Mouse (Mus musculus) hindbrain, embryonic 13.5 days (tissue): ENCODE data around the gene Lin28b. TPM values are rescaled to one million over a fixed set of nuclear protein-coding genes. Genes with fewer than 3 reads are reported as not detected.
A peak's percentile ranks its signal among the peaks of the same experiment; 100 is the strongest.
"Not testable (repeated sequence)": the region's sequence is repeated elsewhere in the genome, so short reads cannot be mapped to it uniquely, and the experiment has no call there.

Experiments
- ATAC-seq: fragments of 200-750 bp; cut with Nextera tagmentation; 2 replicates; pipeline ENCODE4 v1.8.0; 2017; ENCODE audit warnings: moderate TSS enrichment; ENCODE audit not compliant: low FRiP score
- H3K27ac ChIP-seq: fragments of 300-500 bp; sonication (generic); 2 replicates; pipeline ENCODE4 v1.5.1; 2015; ENCODE audit warnings: inconsistent platforms, mild to moderate bottlenecking, moderate library complexity
- H3K27me3 ChIP-seq: fragments of 300-500 bp; sonication (generic); 2 replicates; pipeline ENCODE4 v1.6.1; 2015; ENCODE audit warnings: mild to moderate bottlenecking, inconsistent platforms
- H3K36me3 ChIP-seq: fragments of 300-500 bp; sonication (generic); 2 replicates; pipeline ENCODE4 v1.6.1; 2015; ENCODE audit warnings: mild to moderate bottlenecking, inconsistent platforms
- H3K4me1 ChIP-seq: fragments of 300-500 bp; sonication (generic); replicated peaks from 2 replicates; pipeline ENCODE4 v1.6.1; 2015; ENCODE audit warnings: inconsistent platforms
- H3K4me2 ChIP-seq: fragments of 300-500 bp; sonication (generic); 2 replicates; pipeline ENCODE4 v1.6.1; 2015; ENCODE audit warnings: inconsistent platforms, mild to moderate bottlenecking, moderate library complexity
- H3K4me3 ChIP-seq: fragments of 300-500 bp; sonication (generic); 2 replicates; pipeline ENCODE4 v1.5.1; 2015; ENCODE audit warnings: mild to moderate bottlenecking, inconsistent platforms
- H3K9ac ChIP-seq: fragments of 300-500 bp; sonication (generic); 2 replicates; pipeline ENCODE4 v1.6.1; 2015; ENCODE audit warnings: mild to moderate bottlenecking, inconsistent platforms
- H3K9me3 ChIP-seq: fragments of 300-500 bp; sonication (generic); 2 replicates; pipeline ENCODE4 v1.6.1; 2016; ENCODE audit warnings: inconsistent platforms
- WGBS: fragments of 180-500 bp; shearing (Covaris S2); methylation state at CpG from one replicate; pipeline ENCODE4 v1.1.7; 2015; 5-methylcytosine and 5-hydroxymethylcytosine counted together
- polyA plus RNA-seq: library from polyadenylated mRNA; unstranded; fragments of >200 nt; fragmentation: Nextera tagmentation; extraction: Ambion mirVana; gene quantifications from 2 replicates; pipeline ENCODE4 v1.2.1, GENCODE M21; 2015

The Lin28b gene
- polyA plus RNA-seq, 1 experiment from 2014 or later: 10.0 TPM

GRCm38 (mm10) chr10:45398211-45398610 lies 88.0 kb downstream of the Lin28b start:
- H3K9me3 ChIP-seq: no peaks in the 10 kb centered on the region
- ATAC-seq: no peak
- H3K9ac ChIP-seq: no peak overlapping the region
- no peaks in the 10 kb centered on the region for H3K4me1 ChIP-seq
- H3K4me3 ChIP-seq: no peak overlapping the region
- 0 out of 2 replicates have a peak, but pooled peaks cover 3% of the 10 kb centered on the region for H3K36me3 ChIP-seq
- WGBS: 88% methylated on average over 1 of the region's 1 CpGs
- no peaks in the 10 kb centered on the region for H3K27me3 ChIP-seq
- no peak overlapping the region for H3K4me2 ChIP-seq
- no peak overlapping the region for H3K27ac ChIP-seq

GRCm38 (mm10) chr10:45382637-45382958 lies 103.6 kb downstream of the Lin28b start:
- Histone ChIP-seq H3K4me2 (no peak overlapping the region), H3K36me3 (peaks cover 4% of the 10 kb centered on the region; the same call in 1 of the 2 replicates), H3K4me1 (no peaks in the 10 kb centered on the region), H3K4me3 (no peak overlapping the region), H3K27me3 (no peaks in the 10 kb centered on the region), H3K9me3 (no peaks in the 10 kb centered on the region), H3K9ac (no peak overlapping the region), H3K27ac (no peak overlapping the region)
- WGBS: 60% methylated on average over 3 of the region's 3 CpGs
- ATAC-seq: no peak

- no peak overlapping the region for H3K9ac ChIP-seq
Measured at GRCm38 (mm10) chr10:45381937-45382636, 104.1 kb downstream of the Lin28b start.

GRCm38 (mm10) chr10:45378269-45378668 lies 107.9 kb downstream of the Lin28b start:
- no peak for ATAC-seq
- H3K9me3 ChIP-seq: no peaks in the 10 kb centered on the region
- no peak overlapping the region for H3K4me2 ChIP-seq
- no peaks in the 10 kb centered on the region for H3K4me1 ChIP-seq
- no peak overlapping the region for H3K9ac ChIP-seq
- H3K4me3 ChIP-seq: no peak overlapping the region
- H3K36me3 ChIP-seq: peaks cover 4% of the 10 kb centered on the region; the same call in 1 of the 2 replicates
- no peaks in the 10 kb centered on the region for H3K27me3 ChIP-seq
- 94% methylated on average over 3 of the region's 3 CpGs for WGBS
- no peak overlapping the region for H3K27ac ChIP-seq

More at GRCm38 (mm10) chr10:45381937-45382636, 104.1 kb downstream of the Lin28b start:
- no peak overlapping the region for H3K4me3 ChIP-seq
- H3K4me2 ChIP-seq: no peak overlapping the region
- no peaks in the 10 kb centered on the region for H3K9me3 ChIP-seq
- peaks cover 4% of the 10 kb centered on the region; the same call in 1 of the 2 replicates for H3K36me3 ChIP-seq
- H3K4me1 ChIP-seq: no peaks in the 10 kb centered on the region
- no peaks in the 10 kb centered on the region for H3K27me3 ChIP-seq
- ATAC-seq: 0 out of 2 replicates have a peak, but pooled peaks have one; percentile 57
- no peak overlapping the region for H3K27ac ChIP-seq

GRCm38 (mm10) chr10:45372994-45373692 lies 113.1 kb downstream of the Lin28b start:
- WGBS: 50% methylated on average over 4 of the region's 4 CpGs
- H3K9ac ChIP-seq: no peak overlapping the region
- no peak overlapping the region for H3K4me2 ChIP-seq
- no peak overlapping the region for H3K27ac ChIP-seq
- H3K4me3 ChIP-seq: no peak overlapping the region
- H3K36me3 ChIP-seq: no peaks in the 10 kb centered on the region
- H3K9me3 ChIP-seq: no peaks in the 10 kb centered on the region
- H3K4me1 ChIP-seq: no peaks in the 10 kb centered on the region
- ATAC-seq: peak; percentile 69
- H3K27me3 ChIP-seq: no peaks in the 10 kb centered on the region

GRCm38 (mm10) chr10:45370545-45370944 lies 115.7 kb downstream of the Lin28b start:
- Histone ChIP-seq H3K4me3 (no peak overlapping the region), H3K27me3 (no peaks in the 10 kb centered on the region), H3K9ac (no peak overlapping the region), H3K4me2 (no peak overlapping the region), H3K27ac (no peak overlapping the region), H3K9me3 (no peaks in the 10 kb centered on the region), H3K4me1 (no peaks in the 10 kb centered on the region), H3K36me3 (no peaks in the 10 kb centered on the region)
- no peak for ATAC-seq
- 82% methylated on average over 2 of the region's 2 CpGs for WGBS

- H3K9ac ChIP-seq: no peak overlapping the region
- no peak overlapping the region for H3K4me2 ChIP-seq
- H3K4me3 ChIP-seq: no peak overlapping the region
- H3K9me3 ChIP-seq: no peaks in the 10 kb centered on the region
- 91% methylated on average over 3 of the region's 3 CpGs for WGBS
- H3K27me3 ChIP-seq: no peaks in the 10 kb centered on the region
- H3K27ac ChIP-seq: no peak overlapping the region
- no peaks in the 10 kb centered on the region for H3K36me3 ChIP-seq
- no peak for ATAC-seq
- H3K4me1 ChIP-seq: no peaks in the 10 kb centered on the region
Measured at GRCm38 (mm10) chr10:45369639-45370038, 116.6 kb downstream of the Lin28b start.

GRCm38 (mm10) chr10:45366987-45367705 lies 119.0 kb downstream of the Lin28b start:
- H3K9me3 ChIP-seq: no peaks in the 10 kb centered on the region
- H3K4me1 ChIP-seq: peaks cover 7% of the 10 kb centered on the region; the same call in 1 of the 2 replicates
- H3K27me3 ChIP-seq: no peaks in the 10 kb centered on the region
- H3K4me3 ChIP-seq: no peak overlapping the region
- peak; percentile 29; the same call in 1 of the 2 replicates for ATAC-seq
- WGBS: 80% methylated on average over 17 of the region's 17 CpGs
- no peak overlapping the region for H3K9ac ChIP-seq
- no peak overlapping the region for H3K27ac ChIP-seq
- H3K36me3 ChIP-seq: no peaks in the 10 kb centered on the region
- no peak overlapping the region for H3K4me2 ChIP-seq

GRCm38 (mm10) chr10:45363396-45363795 lies 122.8 kb downstream of the Lin28b start:
- no peaks in the 10 kb centered on the region for H3K27me3 ChIP-seq
- H3K4me3 ChIP-seq: no peak overlapping the region
- H3K4me2 ChIP-seq: no peak overlapping the region
- peaks cover 7% of the 10 kb centered on the region; the same call in 1 of the 2 replicates for H3K4me1 ChIP-seq
- H3K9ac ChIP-seq: no peak overlapping the region
- no peak for ATAC-seq
- H3K27ac ChIP-seq: no peak overlapping the region
- WGBS: 50% methylated on average over 5 of the region's 5 CpGs
- H3K36me3 ChIP-seq: no peaks in the 10 kb centered on the region
- H3K9me3 ChIP-seq: no peaks in the 10 kb centered on the region

- H3K9ac ChIP-seq: no peak overlapping the region
- no peak overlapping the region for H3K4me3 ChIP-seq
- H3K4me1 ChIP-seq: no peaks in the 10 kb centered on the region
- H3K27ac ChIP-seq: no peak overlapping the region
- H3K36me3 ChIP-seq: no peaks in the 10 kb centered on the region
- no peaks in the 10 kb centered on the region for H3K9me3 ChIP-seq
- H3K27me3 ChIP-seq: no peaks in the 10 kb centered on the region
- H3K4me2 ChIP-seq: no peak overlapping the region
- ATAC-seq: no peak
- 94% methylated on average over 6 of the region's 6 CpGs for WGBS
Measured at GRCm38 (mm10) chr10:45356091-45356490, 130.1 kb downstream of the Lin28b start.

- H3K4me1 ChIP-seq, H3K9ac ChIP-seq, ATAC-seq, H3K4me3 ChIP-seq, H3K27ac ChIP-seq, H3K9me3 ChIP-seq, H3K4me2 ChIP-seq, H3K27me3 ChIP-seq, H3K36me3 ChIP-seq: not testable (repeated sequence)
- 79% methylated on average over 3 of the region's 3 CpGs for WGBS
Measured at GRCm38 (mm10) chr10:45348143-45348542, 138.1 kb downstream of the Lin28b start.

- Histone ChIP-seq H3K9me3 (no peaks in the 10 kb centered on the region), H3K27me3 (no peaks in the 10 kb centered on the region), H3K27ac (no peak overlapping the region), H3K36me3 (no peaks in the 10 kb centered on the region), H3K4me2 (no peak overlapping the region), H3K4me3 (no peak overlapping the region), H3K9ac (no peak overlapping the region), H3K4me1 (no peaks in the 10 kb centered on the region)
- ATAC-seq: no peak
- 72% methylated on average over 9 of the region's 9 CpGs for WGBS
Measured at GRCm38 (mm10) chr10:45345217-45345616, 141.0 kb downstream of the Lin28b start.
